Mouse (Mus musculus) layer of hippocampus, postnatal 36 days (tissue): ENCODE data around the gene Fnbp4. TPM values are rescaled to one million over a fixed set of nuclear protein-coding genes. Genes with fewer than 3 reads are reported as not detected.

Experiments used
- DNase-seq, 2 experiments: peaks; one replicate each; pipeline ENCODE4 v3.0.0; 2022
- total RNA-seq, 2 experiments: library from RNA; stranded (reverse); gene quantifications; 2 replicates each; pipeline ENCODE4 v1.2.3; 2021

The Fnbp4 gene
- total RNA-seq: 10 to 100 TPM; 53.5 to 66.8 TPM

- DNase-seq: peak; percentile 99
Measured at GRCm38 (mm10) chr2:90745053-90745678, at the start of gene Fnbp4. Gene Fnbp4, plus strand, starts transcription at chr2:90745370.

DNA sequence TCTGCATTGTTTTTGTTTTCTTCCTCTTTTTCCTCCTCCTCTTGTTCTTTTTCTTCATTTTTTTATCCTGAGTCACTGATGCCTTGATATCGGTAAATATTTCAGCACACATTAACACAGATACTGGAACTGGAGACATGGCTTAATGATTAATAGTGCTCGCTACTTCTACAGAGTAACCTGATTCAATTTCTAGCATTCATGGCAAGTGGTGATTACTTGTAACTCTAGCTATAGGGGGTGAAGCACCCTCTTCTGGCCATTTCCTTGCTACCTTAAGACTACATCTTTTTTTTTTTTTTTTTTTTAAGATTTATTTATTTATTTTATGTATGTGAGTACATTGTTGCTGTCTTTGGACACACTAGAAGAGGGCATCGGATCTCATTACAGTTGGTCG, 44.2 kb upstream of the Fnbp4 start:
- no peak for DNase-seq

- no peak for DNase-seq
Measured at GRCm38 (mm10) chr2:90708548-90708947, 36.6 kb upstream of the Fnbp4 start.

- DNase-seq: no peak
Measured at GRCm38 (mm10) chr2:90715555-90716092, 29.5 kb upstream of the Fnbp4 start.

- DNase-seq: no peak
Measured at GRCm38 (mm10) chr2:90717366-90717765, 27.8 kb upstream of the Fnbp4 start.

DNA sequence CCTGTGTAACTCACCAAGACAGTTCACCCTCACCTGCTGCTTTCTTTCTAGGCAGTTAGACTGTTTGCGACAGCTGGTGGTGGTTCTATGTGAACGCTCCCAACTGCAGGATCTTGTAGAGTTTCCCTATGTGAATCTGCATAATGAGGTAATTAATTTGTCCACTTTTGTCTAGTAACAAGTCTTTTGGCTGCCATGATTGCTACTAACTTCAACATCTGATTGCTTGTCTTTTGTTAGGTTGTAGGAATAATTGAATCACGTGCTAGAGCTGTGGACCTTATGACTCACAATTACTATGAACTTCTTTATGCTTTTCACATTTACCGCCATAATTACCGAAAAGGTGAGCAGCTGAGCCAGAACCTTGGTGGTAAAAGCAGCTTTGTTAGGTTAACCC, 27.2 kb upstream of the Fnbp4 start:
- DNase-seq: no peak

- no peak for DNase-seq
Measured at GRCm38 (mm10) chr2:90726818-90727217, 18.4 kb upstream of the Fnbp4 start.

DNA sequence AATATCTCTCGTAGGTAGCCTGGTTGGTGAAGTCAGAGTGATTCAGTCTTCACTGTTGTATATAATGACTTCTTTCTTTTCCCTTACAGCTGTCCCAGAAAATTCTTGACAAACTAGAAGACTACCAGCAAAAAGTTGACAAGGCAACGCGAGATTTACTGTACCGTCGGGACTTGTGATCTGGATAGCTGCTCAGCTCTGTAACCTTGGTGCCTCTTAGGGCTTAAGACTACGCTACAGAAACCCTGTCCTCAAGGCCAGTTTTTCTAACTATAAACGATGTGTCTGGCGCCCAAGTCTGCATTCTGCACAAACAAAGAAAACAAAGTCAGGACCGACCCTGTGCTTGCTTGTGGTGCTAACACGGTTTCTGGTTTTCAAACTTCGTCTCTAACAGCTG, 9.8 kb upstream of the Fnbp4 start:
- no peak for DNase-seq

DNA sequence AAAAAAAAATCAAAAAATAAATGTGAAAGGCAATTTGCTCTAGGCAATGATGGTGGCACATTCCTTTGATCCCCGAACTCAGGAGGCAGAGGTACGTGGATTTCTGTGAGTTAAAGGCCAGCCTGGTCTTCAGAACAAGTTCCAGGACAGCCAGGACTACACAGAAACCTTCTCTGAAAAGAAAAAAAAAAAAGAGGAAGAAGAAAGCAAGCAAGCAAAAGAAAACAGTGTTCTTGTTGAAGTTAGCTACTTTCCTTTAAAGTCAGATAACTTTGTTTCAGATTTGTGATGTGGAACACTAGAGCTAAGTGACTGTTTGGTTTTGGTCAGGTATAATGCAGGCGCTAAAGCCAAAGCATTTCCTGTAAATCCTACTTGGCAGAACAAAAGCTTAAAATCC, 6.4 kb upstream of the Fnbp4 start:
- DNase-seq: no peak

GRCm38 (mm10) chr2:90739327-90739726, 5.8 kb upstream of the Fnbp4 start:
- no peak for DNase-seq

GRCm38 (mm10) chr2:90739921-90740320, 5.2 kb upstream of the Fnbp4 start:
- no peak for DNase-seq

DNA sequence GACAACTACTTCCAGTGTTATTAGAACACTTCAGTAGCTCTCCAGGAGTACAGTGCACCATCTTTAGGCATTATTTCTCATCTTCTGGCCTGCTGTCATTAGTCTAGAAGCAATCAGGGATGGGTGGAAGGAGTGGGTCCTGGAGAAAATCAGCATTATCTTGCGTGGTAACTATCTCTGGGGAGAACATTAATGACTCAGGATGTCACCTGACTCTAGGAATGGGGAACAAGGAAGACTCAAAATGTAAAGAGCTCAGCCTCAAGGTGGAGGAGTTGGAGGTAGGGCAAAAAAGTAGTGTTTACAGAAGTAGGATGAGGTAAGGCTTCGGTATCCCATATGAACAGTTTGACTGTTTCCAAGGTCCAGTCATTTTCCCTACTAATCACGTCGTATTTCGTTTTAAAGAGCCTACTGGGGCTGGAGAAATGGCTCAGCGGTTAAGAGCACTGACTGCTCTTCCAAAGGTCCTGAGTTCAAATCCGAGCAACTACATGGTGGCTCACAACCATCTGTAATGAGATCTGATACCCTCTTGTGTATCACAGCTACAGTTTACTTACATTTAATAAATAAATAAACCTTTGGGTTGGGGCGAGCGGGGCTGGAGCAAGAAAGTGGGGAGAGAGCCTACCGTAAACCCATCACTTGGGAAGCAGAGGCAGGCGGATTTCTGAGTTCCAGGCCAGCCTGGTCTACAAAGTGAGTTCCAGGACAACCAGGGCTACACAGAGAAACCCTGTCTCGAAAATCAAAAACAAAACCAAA, 701 bp upstream of the Fnbp4 start:
- no peak for DNase-seq

- no peak for DNase-seq
Measured at GRCm38 (mm10) chr2:90745740-90746537, 769 bp downstream of the Fnbp4 start.

GRCm38 (mm10) chr2:90746538-90746865, 1.3 kb downstream of the Fnbp4 start:
- DNase-seq: no peak

GRCm38 (mm10) chr2:90747131-90747530, 2.0 kb downstream of the Fnbp4 start:
- no peak for DNase-seq

DNA sequence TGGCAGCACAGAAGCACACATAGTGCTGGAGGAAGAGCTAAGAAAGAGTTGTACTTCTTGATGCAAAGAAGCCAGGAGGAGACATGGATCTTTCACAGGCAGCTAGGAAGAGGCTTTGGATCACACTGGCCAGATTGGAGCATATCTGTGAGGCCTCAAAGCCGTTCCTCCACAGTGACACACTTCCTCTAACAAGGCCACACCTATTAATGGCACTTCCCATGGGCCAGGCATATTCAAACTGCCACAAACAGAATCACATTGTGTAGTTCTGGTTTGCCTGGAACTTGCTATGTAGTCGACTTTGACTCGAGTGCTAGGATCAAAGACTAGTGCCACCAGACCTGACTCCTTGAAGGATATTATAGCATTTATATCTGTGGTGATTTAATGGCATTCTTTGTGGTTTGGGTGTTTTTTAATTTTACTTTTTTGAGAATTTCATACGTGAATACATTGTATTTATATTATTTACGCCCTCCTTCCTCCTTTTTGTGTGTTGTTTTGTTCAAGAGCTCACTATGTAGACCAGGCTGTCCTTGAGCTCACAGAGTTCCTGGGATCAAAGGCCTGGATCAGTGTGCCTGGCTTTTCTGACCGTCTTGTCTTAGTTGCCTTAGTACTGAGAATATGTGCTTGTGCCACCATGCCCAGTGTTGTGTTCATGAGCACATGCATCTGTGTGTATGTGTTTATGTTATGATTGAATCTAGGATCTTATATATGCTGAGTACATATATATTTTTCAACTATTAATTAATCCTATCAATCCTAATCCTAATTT, 4.7 kb downstream of the Fnbp4 start:
- no peak for DNase-seq

- no peak for DNase-seq
Measured at GRCm38 (mm10) chr2:90753565-90753964, 8.4 kb downstream of the Fnbp4 start.

- no peak for DNase-seq
Measured at GRCm38 (mm10) chr2:90754188-90754587, 9.0 kb downstream of the Fnbp4 start.

- DNase-seq: no peak
Measured at GRCm38 (mm10) chr2:90765123-90765522, 20.0 kb downstream of the Fnbp4 start.

DNA sequence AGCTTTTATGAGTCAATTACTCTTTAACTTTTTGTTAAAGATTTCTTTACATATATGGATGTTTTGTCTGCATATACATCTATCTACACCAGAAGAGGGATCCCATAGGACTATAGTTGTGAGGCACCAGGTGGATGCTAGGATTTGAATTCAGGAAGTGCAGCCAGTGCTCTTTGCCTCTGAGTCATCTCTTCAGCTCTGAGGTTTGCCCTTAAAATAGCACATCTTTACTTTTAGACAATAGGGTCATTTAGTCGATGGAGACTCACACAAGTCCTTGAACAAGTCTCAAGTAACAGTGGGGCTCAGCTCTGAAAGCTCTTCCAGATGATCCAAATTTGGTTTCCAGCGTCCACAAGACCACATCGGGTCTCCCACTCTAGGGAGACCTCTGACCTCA, 36.2 kb downstream of the Fnbp4 start:
- DNase-seq: no peak

- no peak for DNase-seq
Measured at GRCm38 (mm10) chr2:90781938-90782337, 36.8 kb downstream of the Fnbp4 start.

DNA sequence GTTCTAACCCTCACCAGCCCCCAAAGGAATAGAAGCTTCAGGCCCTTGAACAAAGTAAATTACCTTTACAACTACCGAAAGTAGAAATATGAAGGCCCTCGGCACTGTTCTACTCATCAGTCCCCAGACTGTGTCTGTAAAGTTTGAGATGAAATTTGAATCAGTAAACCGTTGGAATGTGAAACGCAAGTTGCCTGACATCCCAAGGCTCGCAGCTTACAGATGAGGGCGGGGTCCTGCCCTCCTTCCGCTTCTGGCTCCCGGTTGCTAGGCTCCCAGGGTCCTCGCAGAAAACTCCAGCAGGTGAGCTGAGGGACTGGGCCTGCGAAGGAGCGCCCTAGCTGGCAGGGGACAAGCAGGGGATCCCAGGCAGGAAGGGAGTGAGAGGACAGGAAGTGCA, 37.3 kb downstream of the Fnbp4 start, which contains the start of gene Agbl2:
Agbl2 (plus strand) TSS at position 270 of the 400 bp plus-strand sequence.
- no peak for DNase-seq
